Mouse (Mus musculus) kidney, embryonic 14.5 days (tissue): Measurements from ENCODE around the gene Ddit4. TPM values are rescaled to one million over a fixed set of nuclear protein-coding genes. Genes with fewer than 3 reads are reported as not detected.
A peak's percentile ranks its signal among the peaks of the same experiment; 100 is the strongest.

Source experiments
- ATAC-seq: fragments of 200-750 bp; cut with Nextera tagmentation; 2 replicates; pipeline ENCODE4 v1.8.0; 2017; ENCODE audit warnings: moderate number of reproducible peaks, mild to moderate bottlenecking, moderate TSS enrichment, moderate library complexity; ENCODE audit not compliant: low FRiP score, low TSS enrichment
- H3K27ac ChIP-seq: fragments of 300-500 bp; sonication (generic); 2 replicates; pipeline ENCODE4 v1.5.1; 2014; ENCODE audit warnings: low read depth, mild to moderate bottlenecking, low read length, moderate library complexity, mixed read lengths
- H3K27me3 ChIP-seq: fragments of 300-500 bp; sonication (generic); 2 replicates; pipeline ENCODE4 v1.6.1; 2014; ENCODE audit warnings: mild to moderate bottlenecking, low read length; ENCODE audit not compliant: control insufficient read depth, insufficient read depth
- H3K36me3 ChIP-seq: fragments of 300-500 bp; sonication (generic); 2 replicates; pipeline ENCODE4 v1.6.1; 2014; ENCODE audit warnings: low read length, mixed read lengths; ENCODE audit not compliant: control insufficient read depth, insufficient read depth
- H3K4me1 ChIP-seq: fragments of 300-500 bp; sonication (generic); 2 replicates; pipeline ENCODE4 v1.6.1; 2014; ENCODE audit warnings: low read length, mixed read lengths; ENCODE audit not compliant: control insufficient read depth, insufficient read depth
- H3K4me2 ChIP-seq: fragments of 300-500 bp; sonication (generic); replicated peaks from 2 replicates; pipeline ENCODE4 v1.6.1; 2014; ENCODE audit warnings: low read depth, mild to moderate bottlenecking, low read length
- H3K4me3 ChIP-seq: fragments of 300-500 bp; sonication (generic); 2 replicates; pipeline ENCODE4 v1.5.1; 2014; ENCODE audit warnings: mild to moderate bottlenecking, low read length
- H3K9ac ChIP-seq: fragments of 300-500 bp; sonication (generic); 2 replicates; pipeline ENCODE4 v1.6.1; 2014; ENCODE audit warnings: low read depth, mild to moderate bottlenecking, low read length, moderate library complexity
- H3K9me3 ChIP-seq: fragments of 300-500 bp; sonication (generic); 2 replicates; pipeline ENCODE4 v1.6.1; 2016; ENCODE audit warnings: low read length; ENCODE audit not compliant: control insufficient read depth
- WGBS: fragments of 180-500 bp; shearing (Covaris S2); extraction: QIAGEN DNeasy Blood & Tissue Kit; methylation state at CpG from one replicate; pipeline ENCODE4 v1.1.7; 2014; 5-methylcytosine and 5-hydroxymethylcytosine counted together
- polyA plus RNA-seq: library from polyadenylated mRNA; unstranded; fragments of >200 nt; fragmentation: Nextera tagmentation; extraction: Ambion mirVana; gene quantifications from 2 replicates; pipeline ENCODE4 v1.2.1, GENCODE M21; 2014

Gene Ddit4
- polyA plus RNA-seq, 1 experiment from 2014 or later: 1.8 TPM

DNA sequence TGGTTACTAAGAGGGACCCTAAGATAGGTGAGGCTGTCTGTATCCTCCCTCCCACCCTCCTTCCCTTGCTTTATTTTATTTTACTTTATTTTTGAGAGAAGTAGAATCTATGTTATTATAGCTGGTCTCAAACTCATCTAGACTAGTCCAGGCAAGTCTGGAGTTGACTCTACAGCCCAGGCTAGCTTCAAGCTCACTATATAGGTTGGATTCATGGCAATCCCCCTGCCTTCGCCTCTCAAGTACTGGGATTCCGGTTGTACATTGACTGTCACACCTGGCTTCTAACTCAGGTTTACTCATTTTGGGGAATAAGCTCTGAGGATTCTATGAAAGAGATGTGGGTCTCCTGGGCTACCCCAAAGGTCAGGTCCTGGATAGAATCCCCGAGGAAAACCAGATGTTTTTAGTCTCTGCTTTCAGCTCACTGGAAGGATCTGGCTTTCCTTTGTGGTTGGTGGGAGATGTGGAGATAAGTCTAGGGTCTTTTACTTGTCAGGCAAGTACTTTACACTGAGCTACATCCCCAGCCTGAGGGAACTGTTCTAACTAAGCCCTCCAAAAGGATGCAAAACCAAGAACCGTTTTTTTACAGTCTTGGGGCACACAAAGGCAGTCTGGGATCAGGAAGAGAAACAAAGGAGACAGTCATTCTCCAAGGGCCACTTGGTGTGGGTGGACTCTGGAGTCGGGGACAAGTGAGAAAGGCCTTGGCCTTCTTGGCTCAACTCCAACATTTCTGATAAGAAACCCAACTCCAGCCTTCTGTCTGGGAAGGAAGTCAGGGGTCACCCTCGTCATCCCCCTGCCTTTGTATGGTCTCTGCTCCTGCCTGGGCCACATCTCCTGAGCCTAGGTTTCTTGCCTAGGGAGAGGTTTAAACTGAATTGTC is 3.0 kb downstream of the Ddit4 start:
- Histone ChIP-seq H3K9me3 (no peaks in the 10 kb centered on the region), H3K9ac (no peak overlapping the region; the same call in 1 of the 2 replicates), H3K36me3 (no peaks in the 10 kb centered on the region), H3K4me2 (0 out of 2 replicates have a peak overlapping the region, but pooled peaks have one; percentile 94), H3K27ac (peak overlapping the region; percentile 49; the same call in 1 of the 2 replicates), H3K4me3 (no peak overlapping the region), H3K4me1 (peaks cover 24% of the 10 kb centered on the region), H3K27me3 (no peaks in the 10 kb centered on the region)
- WGBS: 44% methylated on average over 6 of the region's 6 CpGs
- ATAC-seq: no peak

GRCm38 (mm10) chr10:59947296-59948073 is 4.1 kb downstream of the Ddit4 start:
- 58% methylated on average over 7 of the region's 7 CpGs for WGBS
- Histone ChIP-seq H3K4me1 (peaks cover 29% of the 10 kb centered on the region), H3K27ac (no peak overlapping the region), H3K4me2 (no peak overlapping the region), H3K9ac (no peak overlapping the region), H3K4me3 (no peak overlapping the region), H3K27me3 (no peaks in the 10 kb centered on the region), H3K36me3 (no peaks in the 10 kb centered on the region), H3K9me3 (no peaks in the 10 kb centered on the region)
- ATAC-seq: no peak

DNA sequence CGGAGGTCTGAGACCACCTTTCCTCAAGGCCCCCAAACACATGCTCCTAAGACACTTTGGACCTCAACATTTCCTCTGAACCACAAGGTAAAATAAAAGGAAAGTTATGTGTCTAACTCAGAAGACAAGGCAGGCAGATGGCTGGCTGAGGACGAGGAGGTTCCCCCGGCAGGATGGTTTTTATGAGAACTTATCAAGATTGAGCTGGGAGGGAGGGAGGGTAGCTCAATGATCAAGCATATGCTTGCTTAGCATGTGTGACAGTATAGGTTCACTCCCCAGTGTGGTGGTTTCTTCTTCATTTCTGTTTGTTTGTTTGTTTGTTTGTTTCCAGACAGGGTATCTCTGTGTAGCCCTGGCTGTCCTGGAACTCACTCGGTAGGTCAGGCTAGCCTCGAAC is 5.3 kb downstream of the Ddit4 start:
- 88% methylated on average over 5 of the region's 5 CpGs for WGBS
- Histone ChIP-seq H3K4me2 (no peak overlapping the region), H3K27me3 (no peaks in the 10 kb centered on the region), H3K9me3 (no peaks in the 10 kb centered on the region), H3K27ac (no peak overlapping the region), H3K9ac (no peak overlapping the region), H3K36me3 (no peaks in the 10 kb centered on the region), H3K4me3 (no peak overlapping the region), H3K4me1 (peaks cover 29% of the 10 kb centered on the region)
- no peak for ATAC-seq

- Histone ChIP-seq H3K9ac (no peak overlapping the region), H3K27ac (no peak overlapping the region), H3K4me3 (no peak overlapping the region), H3K36me3 (no peaks in the 10 kb centered on the region), H3K27me3 (no peaks in the 10 kb centered on the region), H3K4me2 (no peak overlapping the region), H3K4me1 (peaks cover 24% of the 10 kb centered on the region), H3K9me3 (no peaks in the 10 kb centered on the region)
- 95% methylated on average over 3 of the region's 3 CpGs for WGBS
- ATAC-seq: no peak
These were observed 6.2 kb downstream of the Ddit4 start for GRCm38 (mm10) chr10:59945416-59945815.

GRCm38 (mm10) chr10:59943421-59943989 is 8.1 kb downstream of the Ddit4 start:
- Histone ChIP-seq H3K4me1 (peaks cover 11% of the 10 kb centered on the region), H3K27me3 (no peaks in the 10 kb centered on the region), H3K9ac (peak overlapping the region; percentile 52; the same call in 1 of the 2 replicates), H3K4me3 (peak overlapping the region; percentile 21; the same call in 1 of the 2 replicates), H3K9me3 (no peaks in the 10 kb centered on the region), H3K36me3 (no peaks in the 10 kb centered on the region), H3K4me2 (peak overlapping the region; percentile 50), H3K27ac (peak overlapping the region; percentile 53)
- WGBS: 39% methylated on average over 13 of the region's 13 CpGs
- peak; percentile 61 for ATAC-seq

- H3K36me3 ChIP-seq: no peaks in the 10 kb centered on the region
- WGBS: 3% methylated on average over 16 of the region's 16 CpGs
- peaks cover 11% of the 10 kb centered on the region for H3K4me1 ChIP-seq
- H3K9me3 ChIP-seq: no peaks in the 10 kb centered on the region
- peak overlapping the region; percentile 53 for H3K27ac ChIP-seq
- peak overlapping the region; percentile 21 for H3K4me3 ChIP-seq
- peak overlapping the region; percentile 50 for H3K4me2 ChIP-seq
- peak overlapping the region; percentile 52 for H3K9ac ChIP-seq
- H3K27me3 ChIP-seq: no peaks in the 10 kb centered on the region
- peak; percentile 74; the same call in 1 of the 2 replicates for ATAC-seq
These were observed 8.7 kb downstream of the Ddit4 start for GRCm38 (mm10) chr10:59942847-59943420.

DNA sequence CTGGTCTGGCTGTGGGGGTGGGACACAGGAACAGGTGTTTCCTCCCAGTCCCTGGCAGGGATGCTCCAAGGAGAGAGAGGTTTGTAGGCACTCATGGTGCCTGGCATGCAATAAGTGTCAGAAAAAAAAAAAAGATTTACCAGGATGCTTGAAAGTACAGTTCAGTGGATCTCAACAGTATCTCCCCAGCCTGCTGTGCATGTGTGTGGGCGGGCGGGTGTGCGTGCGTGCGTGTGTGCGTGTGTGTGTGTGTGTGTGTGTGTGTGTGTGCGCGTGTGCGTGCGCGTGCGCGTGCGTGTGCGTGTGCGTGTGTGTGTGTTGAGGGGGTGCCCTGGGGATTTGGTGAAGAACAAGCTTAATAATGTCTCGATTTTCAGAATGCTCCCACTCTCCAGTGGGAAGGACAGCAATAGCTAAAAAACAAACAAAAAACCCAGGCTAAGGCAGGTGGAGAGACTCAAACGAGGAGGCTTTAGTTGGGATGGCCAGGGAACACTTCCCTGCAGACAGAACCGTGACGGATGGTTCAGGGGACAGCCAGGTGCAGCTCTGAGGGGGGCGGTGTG is 9.3 kb downstream of the Ddit4 start:
- 48% methylated on average over 21 of the region's 21 CpGs for WGBS
- no peak for ATAC-seq

DNA sequence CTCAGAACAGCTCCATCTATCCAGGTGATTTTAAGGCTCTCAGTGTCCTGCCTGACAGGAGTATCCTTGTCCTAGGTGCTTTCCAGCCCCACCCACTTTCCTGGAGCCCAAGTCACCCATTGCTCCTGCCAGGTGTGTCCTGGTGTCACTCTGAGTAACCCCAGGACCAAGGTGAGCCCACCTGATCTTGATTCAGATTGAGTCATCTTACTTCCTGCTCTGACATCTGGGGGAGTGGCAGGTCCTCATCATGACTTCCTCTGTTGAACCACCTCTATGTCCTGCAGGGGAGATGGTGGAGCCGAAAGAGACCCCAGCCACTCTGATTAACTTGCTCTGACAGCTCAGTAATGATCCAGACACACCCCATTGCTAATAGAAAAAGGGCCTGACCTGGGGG is 12.6 kb downstream of the Ddit4 start:
- H3K9me3 ChIP-seq: no peaks in the 10 kb centered on the region
- H3K9ac ChIP-seq: no peak overlapping the region
- ATAC-seq: no peak
- 50% methylated on average over 1 of the region's 1 CpGs for WGBS
- H3K27me3 ChIP-seq: no peaks in the 10 kb centered on the region
- H3K4me2 ChIP-seq: no peak overlapping the region
- no peak overlapping the region for H3K4me3 ChIP-seq
- H3K36me3 ChIP-seq: no peaks in the 10 kb centered on the region
- peaks cover 11% of the 10 kb centered on the region for H3K4me1 ChIP-seq
- no peak overlapping the region for H3K27ac ChIP-seq

More for the DNA sequence above, 9.3 kb downstream of the Ddit4 start:
- Histone ChIP-seq H3K27ac (peak overlapping the region; percentile 53; the same call in 1 of the 2 replicates), H3K9ac (peak overlapping the region; percentile 52; the same call in 1 of the 2 replicates), H3K4me1 (peaks cover 11% of the 10 kb centered on the region), H3K4me2 (peak overlapping the region; percentile 50), H3K4me3 (peak overlapping the region; percentile 21), H3K9me3 (no peaks in the 10 kb centered on the region), H3K27me3 (no peaks in the 10 kb centered on the region), H3K36me3 (no peaks in the 10 kb centered on the region)
